Mouse (Mus musculus) ES-E14 (cell line): ENCODE measurements around the gene Nipsnap1. TPM values are rescaled to one million over a fixed set of nuclear protein-coding genes. Genes with fewer than 3 reads are reported as not detected.

Experiments used
- DNase-seq: peaks from one replicate; pipeline ENCODE4 v3.0.0-alpha.2; 2013; ENCODE audit warnings: low read depth, low spot score
- H3K27ac ChIP-seq: 2 replicates; pipeline ENCODE4 v1.5.1; 2012; ENCODE audit warnings: low read depth, mild to moderate bottlenecking, low read length, moderate library complexity, mixed read lengths; ENCODE audit not compliant: poor library complexity, insufficient read depth, severe bottlenecking
- H3K36me3 ChIP-seq: 2 replicates; pipeline ENCODE4 v1.6.1; 2012; ENCODE audit warnings: mild to moderate bottlenecking, low read length, moderate library complexity, mixed read lengths; ENCODE audit not compliant: control insufficient read depth, poor library complexity, insufficient read depth, severe bottlenecking
- H3K4me1 ChIP-seq, 2 experiments: fragments of 150-350 bp in 1 of 2; sonication (generic) in 1 of 2; 2 replicates each; pipeline ENCODE4 v1.6.1; 2012; ENCODE audit warnings: low read length in 2 of 2, mild to moderate bottlenecking in 1 of 2, mixed read lengths in 1 of 2; ENCODE audit not compliant: control insufficient read depth in 2 of 2, insufficient read depth in 2 of 2, poor library complexity in 1 of 2
- H3K4me3 ChIP-seq, 2 experiments: fragments of 150-350 bp in 1 of 2; sonication (generic) in 1 of 2; 2 replicates each; pipeline ENCODE4 v1.5.1; 2012; ENCODE audit warnings: low read length in 2 of 2, low read depth in 1 of 2, mild to moderate bottlenecking in 1 of 2, mixed read lengths in 1 of 2; ENCODE audit not compliant: insufficient read depth in 1 of 2, poor library complexity in 1 of 2, severe bottlenecking in 1 of 2
- H3K9ac ChIP-seq: 2 replicates; pipeline ENCODE4 v1.6.1; 2012; ENCODE audit warnings: low read depth, mild to moderate bottlenecking, low read length, mixed read lengths; ENCODE audit not compliant: poor library complexity, insufficient read depth, severe bottlenecking
- H3K9me3 ChIP-seq: fragments of 150-350 bp; sonication (generic); 2 replicates; pipeline ENCODE4 v1.6.1; 2012; ENCODE audit warnings: low read depth, mild to moderate bottlenecking, low read length; ENCODE audit not compliant: control insufficient read depth, insufficient read depth
- CHD2 ChIP-seq: IDR thresholded peaks from 2 replicates; pipeline ENCODE4 v1.6.1; 2014; ENCODE audit warnings: mild to moderate bottlenecking, low read depth, low read length, inconsistent platforms
- HCFC1 ChIP-seq: IDR thresholded peaks from 2 replicates; pipeline ENCODE4 v1.6.1; 2012; ENCODE audit warnings: low read length, inconsistent platforms, borderline replicate concordance; ENCODE audit not compliant: insufficient read depth
- MAFK ChIP-seq: IDR thresholded peaks from 2 replicates; pipeline ENCODE4 v1.6.1; 2014; ENCODE audit warnings: mild to moderate bottlenecking, low read depth, low read length, inconsistent platforms; ENCODE audit not compliant: insufficient read depth
- ZC3H11A ChIP-seq: IDR thresholded peaks from 2 replicates; pipeline ENCODE4 v1.6.1; 2012; ENCODE audit warnings: low read depth, mild to moderate bottlenecking, inconsistent platforms, low read length, borderline replicate concordance
- ZNF384 ChIP-seq: IDR thresholded peaks from 2 replicates; pipeline ENCODE4 v1.6.1; 2012; ENCODE audit warnings: low read depth, low read length, inconsistent platforms
- in situ Hi-C, 2 experiments: fragments of 600-800 bp; cut with MboI; formaldehyde crosslinking; loops; one replicate each; pipeline ENCODE4 v1.15.1; 2025; ENCODE audit warnings: low sequenced_read_pairs in 2 of 2, inconsistent platforms in 1 of 2; ENCODE audit not compliant: unreplicated experiment in 2 of 2
- total RNA-seq: library from RNA; depleted of rRNA; stranded (reverse); fragments of 300-350 nt; gene quantifications from 2 replicates; pipeline ENCODE4 v1.2.3, GENCODE M21; 2012

Nipsnap1 gene
- total RNA-seq, 1 experiment: 57.7 TPM

DNA sequence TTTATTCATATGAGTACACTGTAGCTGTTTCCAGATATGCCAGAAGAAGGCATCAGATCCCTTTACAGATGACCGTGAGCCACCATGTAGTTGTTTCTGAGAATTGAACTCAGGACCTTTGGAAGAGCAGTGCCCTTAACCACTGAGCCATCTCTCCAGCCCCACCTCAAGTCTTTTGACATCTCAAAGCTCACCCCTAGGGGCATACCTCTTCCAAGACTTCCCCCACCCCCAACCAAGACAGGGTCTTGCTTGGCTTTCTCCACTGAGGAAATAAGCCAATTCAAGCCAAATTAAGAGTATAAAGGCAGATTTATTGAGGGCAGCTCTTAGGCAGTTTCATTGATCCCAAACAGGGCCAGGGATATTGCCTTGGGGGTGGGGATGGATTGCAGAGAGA, 11.0 kb upstream of the Nipsnap1 start:
- Histone ChIP-seq H3K4me1 (peaks cover 7 to 17% of the 10 kb centered on the region in 2 experiments), H3K4me3 (no peak overlapping the region), H3K36me3 (no peaks in the 10 kb centered on the region), H3K9ac (no peak overlapping the region), H3K27ac (peak overlapping the region; percentile 64; the same call in 1 of the 2 replicates), H3K9me3 (no peaks in the 10 kb centered on the region)
- in situ Hi-C loops: no loop called here
- no peak for TF ChIP-seq HCFC1
- no peak for TF ChIP-seq MAFK
- TF ChIP-seq ZC3H11A: no peak
- no peak for TF ChIP-seq ZNF384
- no peak for TF ChIP-seq CHD2
- DNase-seq: no peak

GRCm38 (mm10) chr11:4865645-4866251, 8.0 kb upstream of the Nipsnap1 start:
- no peaks in the 10 kb centered on the region for H3K9me3 ChIP-seq
- peak; percentile 84 for DNase-seq
- no peak overlapping the region; the same call in 1 of the 2 replicates for H3K27ac ChIP-seq
- no peak overlapping the region for H3K9ac ChIP-seq
- in situ Hi-C loops: no loop called here
- TF ChIP-seq ZC3H11A (peak; percentile 78; the same call in 1 of the 2 replicates), ZNF384 (peak; percentile 68), MAFK (no peak), CHD2 (no peak)
- peaks cover 7% of the 10 kb centered on the region in 2 experiments; a peak in 3 of 4 replicates for H3K4me1 ChIP-seq
- H3K36me3 ChIP-seq: no peaks in the 10 kb centered on the region
- H3K4me3 ChIP-seq: no peak overlapping the region

GRCm38 (mm10) chr11:4874551-4874950, 800 bp downstream of the Nipsnap1 start:
- no peak for TF ChIP-seq ZNF384
- no peak for TF ChIP-seq ZC3H11A
- no peak for TF ChIP-seq CHD2
- TF ChIP-seq MAFK: no peak
- Histone ChIP-seq H3K27ac (peak overlapping the region; percentile 51; the same call in 1 of the 2 replicates), H3K4me3 (peak overlapping the region; percentile 88 to 92), H3K36me3 (peaks cover 10% of the 10 kb centered on the region; the same call in 1 of the 2 replicates), H3K9me3 (no peaks in the 10 kb centered on the region), H3K4me1 (peaks cover 6% of the 10 kb centered on the region in 2 experiments; a peak in 3 of 4 replicates), H3K9ac (peak overlapping the region; percentile 72)
- in situ Hi-C loops: no loop called here
- DNase-seq: no peak

- no peak for DNase-seq
- Histone ChIP-seq H3K9me3 (no peaks in the 10 kb centered on the region), H3K9ac (no peak overlapping the region), H3K4me1 (peaks cover 7 to 23% of the 10 kb centered on the region in 2 experiments), H3K27ac (no peak overlapping the region), H3K36me3 (peaks cover 19% of the 10 kb centered on the region; the same call in 1 of the 2 replicates), H3K4me3 (no peak overlapping the region)
- no peak for TF ChIP-seq ZNF384
- TF ChIP-seq ZC3H11A: no peak
- no peak for TF ChIP-seq HCFC1
- no peak for TF ChIP-seq CHD2
- TF ChIP-seq MAFK: no peak
- in situ Hi-C loops: no loop called here
Observed at GRCm38 (mm10) chr11:4881087-4881486, 7.3 kb downstream of the Nipsnap1 start.
